Mouse (Mus musculus) right cerebral cortex, adult 2 months (tissue): ENCODE measurements around the gene Vmn2r124.
"Not testable (repeated sequence)": the region's sequence is repeated elsewhere in the genome, so short reads cannot be mapped to it uniquely, and the experiment has no call there.

ENCODE experiments used
- DNase-seq, 2 experiments: peaks; one replicate each; pipeline ENCODE4 v3.0.0; 2021 to 2022; ENCODE audit warnings: low spot score in 2 of 2

The Vmn2r124 gene

GRCm38 (mm10) chr17:18049124-18049523 lies at the start of gene Vmn2r124:
Vmn2r124 (plus strand) TSS chr17:18049424.
- DNase-seq = no peak

DNA sequence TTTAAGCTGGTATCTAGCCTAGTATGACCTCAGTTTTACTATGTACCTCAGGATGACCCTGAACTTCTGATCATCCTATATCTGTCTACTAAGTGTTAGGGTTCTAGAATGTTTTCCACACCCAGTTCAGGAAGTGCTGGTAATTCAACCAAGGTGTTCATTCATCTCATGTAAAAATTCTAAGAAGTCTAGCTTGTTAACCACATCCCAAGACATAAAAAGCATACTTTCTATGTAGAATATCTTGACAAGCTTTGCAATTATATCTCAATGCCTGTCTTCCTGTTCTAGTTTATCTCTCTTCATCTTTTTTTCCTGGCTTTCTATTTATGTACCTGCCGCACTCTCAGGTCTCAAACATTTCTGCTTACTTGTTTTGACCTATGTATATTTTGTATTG lies 44.5 kb upstream of the Vmn2r124 start:
- no peak for DNase-seq

- no peak for DNase-seq
Observed at GRCm38 (mm10) chr17:18021433-18021832, 27.8 kb upstream of the Vmn2r124 start, which contains the start of gene Fpr-rs4. Fpr-rs4 (plus strand) TSS chr17:18021733.

DNA sequence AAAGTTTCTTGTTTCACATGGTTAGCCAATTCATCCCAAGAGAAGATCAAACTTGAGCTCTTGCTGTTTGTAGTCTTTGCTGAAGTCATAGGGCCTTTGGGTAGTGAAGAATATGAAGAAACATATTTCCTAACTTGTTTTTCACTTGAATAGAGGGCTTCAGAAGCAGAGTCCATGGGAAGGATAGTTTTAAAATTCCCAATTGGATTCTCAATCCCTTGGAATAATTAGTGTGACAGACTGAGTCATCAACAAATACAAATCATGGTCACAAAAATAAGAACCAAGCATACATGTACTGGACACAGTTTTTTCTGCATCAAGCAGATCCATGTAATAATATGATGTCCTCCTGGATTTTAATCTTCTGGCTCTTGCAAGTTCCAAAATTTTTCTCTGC lies 35.5 kb downstream of the Vmn2r124 start, which contains the start of gene Vmn2r91:
Gene Vmn2r91 (plus strand): TSS at position 301 of the 400 bp plus-strand sequence.
- DNase-seq = not testable (repeated sequence)

GRCm38 (mm10) chr17:18095626-18096025 lies 46.4 kb downstream of the Vmn2r124 start:
- DNase-seq = not testable (repeated sequence)

- not testable (repeated sequence) for DNase-seq
Observed at GRCm38 (mm10) chr17:18102265-18102664, 53.0 kb downstream of the Vmn2r124 start.
